Mouse (Mus musculus): Measurements from ENCODE around the gene Sh2d3c.

- TF ChIP-seq CTCF (IDR thresholded peaks at IDR 0.05; ENCODE audit: low read depth, low read length): no peak
- TF ChIP-seq GATA1 (IDR thresholded peaks at IDR 0.05; ENCODE audit: borderline replicate concordance, low read length): no peak
- TF ChIP-seq GATA2 (IDR thresholded peaks at IDR 0.05; ENCODE audit: borderline replicate concordance, low read depth, low read length): no peak
These were observed 35.0 kb upstream of the Sh2d3c start for GRCm38 (mm10) chr2:32685807-32686206.

Measured in G1E (cell line).